Mouse (Mus musculus): ENCODE data around the gene Wfdc5. TPM values are rescaled to one million over a fixed set of nuclear protein-coding genes. Genes with fewer than 3 reads are reported as not detected.
"Not testable (repeated sequence)": the region's sequence is repeated elsewhere in the genome, so short reads cannot be mapped to it uniquely, and the experiment has no call there.

The Wfdc5 gene
- polyA plus RNA-seq (2015; fragmentation: Nextera tagmentation; extraction: Ambion mirVana): 0.09 TPM in 1 of 2 replicates, not detected in the other

DNA sequence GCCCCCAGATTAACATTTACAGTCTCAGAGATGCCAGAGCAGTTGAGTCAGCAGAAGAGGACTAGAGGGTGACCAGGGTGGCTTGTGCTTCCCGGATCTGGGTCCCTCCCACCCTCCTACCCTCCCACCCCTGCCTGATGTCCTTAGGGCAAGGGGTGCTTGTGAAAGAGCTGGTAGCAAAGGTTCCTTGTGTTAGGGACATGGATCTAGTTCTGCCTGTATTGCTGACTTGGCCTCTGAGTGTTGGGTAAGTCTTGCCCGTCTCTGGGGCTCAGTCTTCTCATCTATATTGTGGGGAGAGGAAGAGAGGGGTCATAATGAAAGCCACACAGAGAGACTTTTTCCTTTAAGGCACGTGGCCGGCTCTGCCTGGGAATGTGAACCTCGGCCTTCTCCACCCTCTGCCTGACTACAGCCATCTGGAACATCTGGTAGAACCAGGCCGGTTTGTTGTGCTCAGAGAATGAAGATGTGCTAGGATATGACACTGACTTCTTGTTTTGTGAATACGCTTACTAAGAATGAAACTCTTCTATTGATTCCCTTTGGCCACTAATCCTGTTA lies at the start of gene Wfdc5:
Wfdc5 (minus strand) TSS at position 51 of the 564 bp plus-strand sequence.
- DNase-seq (ENCODE audit: low spot score): no peak

GRCm38 (mm10) chr2:164228361-164229070 lies 46.0 kb upstream of the Wfdc5 start:
- DNase-seq (ENCODE audit: low spot score): no peak

DNA sequence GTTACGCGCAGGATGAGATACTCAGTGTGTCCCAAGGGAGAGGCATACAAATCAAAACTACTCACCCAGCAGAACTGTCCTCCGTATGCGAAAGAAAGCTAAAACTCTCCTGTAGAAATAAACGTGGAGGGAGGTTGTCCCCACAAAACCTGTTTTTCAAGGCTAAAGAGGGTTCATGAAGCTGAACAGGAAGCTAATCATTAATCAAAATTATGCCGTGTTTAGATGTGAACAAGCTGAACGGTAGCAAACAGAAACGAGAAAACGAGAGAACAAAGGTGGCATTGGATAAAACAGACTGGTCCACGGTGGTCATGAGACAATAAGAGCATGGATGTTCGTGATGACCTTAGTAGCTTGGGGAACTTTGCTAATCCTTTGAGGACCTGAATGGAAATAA lies 39.0 kb upstream of the Wfdc5 start, which contains the start of gene Wfdc15b:
Wfdc15b (minus strand) TSS at position 139 of the 400 bp plus-strand sequence.
- no peak for DNase-seq (ENCODE audit: low spot score)

DNA sequence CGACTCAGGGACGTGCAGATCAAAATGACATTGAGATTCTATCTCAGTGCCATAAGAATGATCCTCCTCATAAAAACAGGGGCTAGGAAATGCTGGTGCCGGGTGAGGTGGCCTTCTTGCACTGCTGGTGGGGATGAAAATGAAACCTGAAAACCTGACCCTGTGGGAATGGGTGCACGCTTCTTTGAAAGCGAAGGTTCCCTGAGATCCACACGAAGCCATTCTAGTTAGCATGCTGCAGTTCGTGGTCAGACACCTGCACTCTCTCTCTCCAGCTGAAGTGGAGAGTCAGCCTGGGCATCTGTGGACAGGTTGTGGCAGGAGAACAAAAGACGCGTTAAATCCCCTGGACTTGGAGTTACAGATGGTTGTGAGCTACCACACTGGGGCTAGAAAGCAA lies 36.8 kb upstream of the Wfdc5 start:
- DNase-seq (ENCODE audit: low spot score): no peak

DNA sequence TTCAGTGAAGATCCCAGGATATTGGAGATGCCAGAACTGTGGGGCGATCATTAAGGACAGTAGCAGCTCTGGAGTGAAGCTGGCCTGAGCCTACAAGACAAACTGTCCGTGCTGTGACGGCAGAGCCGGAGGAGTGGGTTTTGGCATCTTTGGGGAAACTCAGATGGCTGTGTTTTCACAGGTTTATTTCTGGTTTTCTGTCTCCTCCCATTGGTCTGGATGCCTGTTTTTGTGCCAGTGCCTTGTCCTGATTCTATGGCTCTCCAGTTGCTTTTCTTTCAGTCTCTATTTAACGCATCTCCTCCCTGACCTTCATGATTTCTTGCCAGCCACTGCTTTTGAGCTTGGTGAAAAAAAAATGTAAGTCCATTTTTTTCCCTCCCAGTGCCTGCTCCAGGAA lies 30.2 kb upstream of the Wfdc5 start:
- no peak for DNase-seq (ENCODE audit: low spot score)

DNA sequence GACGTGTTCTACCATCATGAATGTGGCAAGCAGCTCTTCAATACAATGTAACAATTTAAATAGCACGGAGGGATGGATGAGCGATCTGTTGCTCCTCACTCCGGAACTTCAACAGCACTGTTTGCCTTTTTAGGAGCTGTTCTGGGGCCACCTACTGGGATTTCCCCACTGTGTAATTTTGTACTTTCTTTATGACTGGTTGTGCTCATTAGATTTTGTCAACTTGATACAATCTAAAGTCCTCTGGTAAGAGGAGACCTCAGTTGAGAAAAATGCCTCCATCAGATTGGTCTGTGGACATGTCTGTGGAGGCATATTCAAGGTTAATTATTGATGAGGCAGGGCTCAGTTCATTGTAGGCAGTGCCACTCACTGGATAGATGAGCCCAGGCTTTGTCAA lies 28.4 kb upstream of the Wfdc5 start:
- no peak for DNase-seq (ENCODE audit: low spot score)

GRCm38 (mm10) chr2:164206676-164207075 lies 24.1 kb upstream of the Wfdc5 start:
- no peak for DNase-seq (ENCODE audit: low spot score)

- DNase-seq (ENCODE audit: low spot score): not testable (repeated sequence)
These were observed 23.5 kb upstream of the Wfdc5 start for GRCm38 (mm10) chr2:164206011-164206410.

DNA sequence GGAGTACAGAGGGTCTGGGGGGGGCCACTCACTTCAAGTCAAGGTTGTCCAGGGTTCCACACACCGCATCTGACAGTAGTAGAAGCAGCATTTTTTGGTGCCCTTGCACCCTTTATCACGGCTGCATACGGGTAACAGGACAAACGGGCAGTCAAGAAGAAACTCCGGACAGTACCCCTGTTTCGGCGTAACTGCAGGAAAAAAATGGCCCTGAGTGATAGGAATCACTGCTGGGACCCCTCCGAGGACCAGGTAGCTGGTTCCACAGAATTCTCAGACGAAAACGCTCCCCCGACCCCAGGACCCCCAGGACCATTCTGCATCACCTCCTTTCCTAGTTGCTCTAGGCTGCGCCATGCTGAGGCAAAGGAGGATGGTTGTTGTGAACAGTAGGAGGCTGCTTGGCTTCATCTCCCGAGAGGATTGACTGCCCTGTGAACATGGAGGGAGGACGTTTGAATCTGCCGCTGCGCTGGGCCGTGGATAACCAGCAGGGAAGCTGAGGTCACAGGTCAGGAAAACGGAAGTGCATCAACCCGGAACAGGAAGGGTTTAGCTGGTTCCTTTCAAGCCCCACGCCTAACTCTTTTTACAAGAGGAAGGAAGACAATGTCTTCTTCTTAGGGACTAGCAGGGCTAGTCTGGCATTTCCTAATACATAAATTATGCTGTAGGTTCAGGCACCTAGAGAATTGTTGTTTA lies 17.2 kb upstream of the Wfdc5 start, which contains the start of gene Wfdc15a:
Wfdc15a (minus strand) TSS at position 505 of the 702 bp plus-strand sequence.
- DNase-seq (ENCODE audit: low spot score): no peak

- no peak for DNase-seq (ENCODE audit: low spot score)
These were observed 14.1 kb upstream of the Wfdc5 start for GRCm38 (mm10) chr2:164196700-164196990.

GRCm38 (mm10) chr2:164195971-164196699 lies 13.6 kb upstream of the Wfdc5 start:
- DNase-seq (ENCODE audit: low spot score): no peak

DNA sequence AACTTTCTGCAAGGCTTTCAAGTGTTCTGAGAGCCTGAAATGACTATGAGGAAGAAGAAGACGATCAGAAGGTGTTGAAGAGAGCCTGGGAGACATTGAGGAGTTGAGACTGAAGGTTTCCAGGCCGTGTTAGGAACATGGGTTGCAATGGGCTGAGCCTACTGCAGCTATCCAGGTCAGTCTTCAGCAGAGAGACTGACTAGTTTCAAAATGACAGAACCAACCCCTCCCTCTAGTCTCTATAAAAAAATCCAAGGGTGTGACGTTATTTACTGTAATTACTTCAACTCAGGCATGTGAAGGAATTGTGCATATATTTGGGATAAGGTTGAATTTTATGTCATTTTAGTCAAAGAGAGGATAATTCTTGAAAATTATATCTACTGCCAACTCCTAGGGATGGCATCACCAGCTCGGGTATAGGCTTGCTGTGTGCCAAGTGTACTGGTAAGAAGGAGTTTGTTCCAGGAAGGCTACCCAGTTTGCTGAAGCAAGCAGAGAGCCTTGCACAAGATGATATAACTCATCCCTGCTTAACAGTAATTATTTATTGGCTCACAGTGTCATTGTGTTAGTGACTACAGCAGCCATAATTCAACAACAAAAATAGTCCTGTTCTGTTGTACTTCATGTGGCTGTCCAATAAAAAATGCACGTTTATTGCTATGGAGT lies 12.6 kb upstream of the Wfdc5 start:
- no peak for DNase-seq (ENCODE audit: low spot score)

DNA sequence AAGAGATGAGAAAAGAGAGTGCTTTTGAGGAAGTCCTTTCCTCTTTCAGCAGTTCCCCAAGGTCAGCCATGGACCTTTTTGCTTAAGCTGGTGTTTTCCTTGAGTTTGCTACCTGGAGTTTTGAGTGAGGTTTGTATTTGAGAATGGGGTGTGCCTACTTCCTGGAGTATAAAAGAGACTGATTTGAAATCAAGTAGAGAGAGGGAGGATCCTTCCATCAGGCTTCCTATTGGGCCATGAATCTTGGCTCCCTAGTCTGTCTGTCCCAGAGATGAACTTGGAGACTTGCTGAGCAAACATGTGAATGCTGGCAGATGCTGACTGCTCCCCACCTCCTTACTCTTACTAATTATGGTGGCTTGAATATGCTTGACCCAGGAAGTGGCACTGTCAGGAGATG lies 9.7 kb upstream of the Wfdc5 start:
- DNase-seq (ENCODE audit: low spot score): no peak

GRCm38 (mm10) chr2:164190576-164190975 lies 8.0 kb upstream of the Wfdc5 start, which contains the start of gene Wfdc12:
Gene Wfdc12 (minus strand): TSS chr2:164190608.
- no peak for DNase-seq (ENCODE audit: low spot score)

DNA sequence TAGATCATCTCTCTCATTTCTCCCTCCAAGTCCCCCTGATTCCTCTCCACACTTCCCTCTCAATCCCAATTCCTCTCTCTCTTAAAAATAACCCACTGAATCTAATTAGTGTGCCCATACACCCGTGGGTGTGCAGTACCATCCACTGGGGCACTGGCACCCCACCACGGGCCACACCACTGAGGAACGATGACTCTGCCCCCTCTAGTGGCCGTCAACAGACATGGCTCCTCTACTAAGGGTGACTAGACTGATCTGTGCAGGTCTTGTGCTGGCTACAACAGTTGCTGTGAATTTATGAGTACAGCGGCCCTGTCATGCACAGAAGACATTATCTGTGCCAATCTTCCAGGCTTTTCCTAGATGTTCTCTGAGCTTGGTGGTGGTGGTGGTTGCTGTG lies 6.2 kb upstream of the Wfdc5 start:
- peak; percentile 23 for DNase-seq (ENCODE audit: low spot score)

DNA sequence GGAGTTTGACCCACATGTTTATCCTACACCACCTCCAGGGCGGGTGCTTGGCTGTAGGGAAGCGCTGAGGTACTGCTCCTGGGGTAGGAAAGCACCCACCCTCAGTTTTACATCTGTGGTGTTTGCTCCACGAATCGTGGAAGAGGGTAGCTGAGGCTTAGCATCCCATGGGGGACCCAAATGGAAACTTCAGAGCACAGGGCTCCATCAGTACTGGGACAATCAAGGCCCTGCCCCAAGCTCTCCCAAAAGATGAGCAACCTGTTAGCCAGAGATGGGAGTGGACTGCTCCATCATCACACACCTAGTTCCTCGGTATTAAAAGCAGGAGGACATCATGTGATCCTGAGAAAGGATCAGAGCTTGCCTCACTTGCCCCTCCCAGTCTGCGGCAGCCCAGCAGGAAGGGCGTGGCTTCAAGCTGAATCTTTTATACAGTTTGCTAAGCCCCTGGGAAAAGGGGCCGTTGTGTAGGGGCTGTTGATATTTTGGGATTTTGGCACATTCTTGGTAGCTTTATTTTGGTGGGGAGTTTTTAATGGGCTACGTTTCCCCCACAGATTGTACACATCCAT lies 1.7 kb upstream of the Wfdc5 start:
- DNase-seq (ENCODE audit: low spot score): no peak

GRCm38 (mm10) chr2:164183340-164183739 lies 798 bp upstream of the Wfdc5 start:
- no peak for DNase-seq (ENCODE audit: low spot score)

DNA sequence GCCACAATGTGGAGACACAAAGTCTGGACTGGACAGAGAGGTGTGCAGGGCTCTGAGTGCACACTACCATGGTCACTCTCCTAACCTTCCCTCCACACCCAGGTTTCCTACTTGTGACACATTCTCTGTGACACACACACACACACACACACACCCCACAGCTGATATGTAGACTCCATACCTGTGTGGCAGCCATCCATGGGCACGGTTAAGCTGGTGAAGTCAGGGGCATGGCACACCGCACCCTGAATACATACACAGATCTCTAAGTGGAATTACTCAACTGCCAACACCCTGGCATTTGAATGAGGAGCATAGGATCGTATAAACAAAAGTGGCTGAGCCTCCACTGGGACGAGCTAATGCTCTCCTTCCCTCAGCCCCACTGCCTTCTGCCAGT lies 1.8 kb downstream of the Wfdc5 start:
- no peak for DNase-seq (ENCODE audit: low spot score)

DNA sequence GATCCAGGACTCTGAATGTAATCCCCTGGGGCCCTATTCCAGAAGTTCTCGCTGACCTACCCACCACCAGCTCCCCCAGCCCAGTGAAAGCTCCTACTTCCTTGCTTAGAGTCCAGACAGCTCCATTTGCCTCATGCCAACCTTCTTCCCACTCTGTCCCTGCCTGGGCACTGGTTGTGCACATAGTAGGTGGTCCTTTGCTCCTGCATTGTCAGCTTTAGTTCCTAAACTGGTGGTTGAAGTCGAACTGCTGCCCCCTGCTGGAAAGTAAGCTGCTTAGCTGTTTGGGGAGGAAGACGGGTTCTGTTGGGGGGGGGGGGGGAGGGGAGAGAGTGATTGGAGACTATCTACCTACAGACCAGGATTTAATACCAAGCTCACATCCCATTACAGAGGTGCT lies 2.4 kb downstream of the Wfdc5 start:
- peak; percentile 57 for DNase-seq (ENCODE audit: low spot score)

DNA sequence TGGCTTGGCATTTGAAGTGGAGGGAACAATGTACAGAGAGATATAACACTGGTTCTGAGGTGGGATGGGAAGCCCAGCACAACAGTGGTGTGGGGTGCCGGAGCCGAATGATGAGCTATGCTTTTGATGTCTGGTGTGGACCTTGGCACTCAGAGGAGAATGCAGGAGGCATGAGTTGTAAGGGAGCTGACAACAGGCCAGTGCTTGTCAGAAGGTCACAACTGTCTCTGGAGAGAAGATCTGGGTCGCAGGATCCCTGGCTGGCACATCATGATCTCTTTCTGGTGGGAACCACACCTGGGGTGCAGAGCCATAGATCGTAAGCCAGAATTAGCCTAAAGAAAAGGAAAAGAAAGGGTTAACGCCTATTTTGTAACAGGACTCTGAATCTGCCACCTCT lies 4.7 kb downstream of the Wfdc5 start:
- no peak for DNase-seq (ENCODE audit: low spot score)

DNA sequence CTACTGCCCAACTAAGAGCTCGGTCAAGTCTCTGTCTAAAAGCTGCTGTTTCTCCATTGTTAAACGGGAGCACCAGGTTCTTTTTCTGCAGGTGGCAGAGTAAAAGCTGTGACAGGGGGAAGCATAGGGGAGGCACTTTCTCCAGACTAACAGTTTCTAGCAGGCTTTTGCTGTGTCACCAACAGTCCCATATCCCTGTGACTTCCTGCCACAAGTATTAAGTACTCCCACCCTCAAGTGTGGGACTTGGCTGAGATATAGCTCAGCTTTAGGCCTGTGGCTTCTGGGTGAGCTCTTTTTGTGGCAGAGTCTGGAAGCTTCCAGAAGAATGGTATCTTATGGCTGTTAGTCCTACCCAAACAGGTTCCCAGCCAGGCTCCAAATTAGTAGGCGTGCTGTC lies 6.7 kb downstream of the Wfdc5 start:
- DNase-seq (ENCODE audit: low spot score): no peak

Data from thymus, postnatal 0 days (tissue).